ENCODE assay signal across 27 mouse cellular contexts in the genomic region with DNA sequence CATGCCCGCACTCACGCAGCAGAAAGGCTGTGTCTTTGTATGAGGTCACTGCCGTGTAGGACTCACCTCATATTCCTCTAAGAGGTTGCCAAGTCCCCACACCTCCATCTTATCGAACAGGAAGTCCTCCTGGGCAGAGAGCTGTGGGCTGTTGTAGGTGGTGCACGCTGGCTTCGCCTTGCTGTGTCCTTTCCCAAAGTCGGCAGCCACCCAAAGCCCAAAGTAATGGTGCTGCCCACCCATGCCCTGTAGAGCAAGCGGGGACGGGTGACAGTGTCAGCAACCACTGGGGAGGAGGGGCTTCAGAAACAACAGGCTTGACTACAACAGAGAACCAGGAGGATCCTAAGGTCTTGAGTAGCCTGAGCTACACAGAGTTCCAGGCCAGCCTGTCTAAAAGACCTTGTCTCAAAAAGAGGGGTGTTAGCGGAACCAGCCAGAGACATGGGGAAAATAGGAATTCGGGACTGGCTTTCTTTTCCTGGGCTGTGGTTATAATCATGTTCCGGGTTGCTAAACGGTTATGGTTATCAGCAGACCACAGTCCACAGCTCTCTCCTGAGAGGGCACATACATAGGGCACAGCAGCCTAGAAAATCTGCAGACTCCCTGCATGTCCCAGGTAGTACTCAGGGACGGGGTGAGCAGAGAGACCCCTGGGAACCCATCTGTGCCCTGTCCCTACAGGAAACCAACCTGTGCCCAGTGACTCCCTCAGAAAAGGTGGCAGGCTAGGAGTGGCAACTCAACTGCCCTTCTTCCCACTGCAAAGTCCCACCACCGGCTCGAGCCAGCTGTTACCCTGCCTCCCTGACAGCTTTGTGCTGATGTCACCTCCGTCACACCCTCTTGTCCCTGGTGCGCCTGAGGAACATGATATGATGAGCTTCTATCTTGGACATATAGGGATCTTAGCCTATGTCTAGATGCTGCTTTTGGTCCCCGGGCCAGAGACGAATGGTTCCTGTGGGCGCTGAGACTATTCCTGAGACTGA. TPM values are rescaled to one million over a fixed set of nuclear protein-coding genes. Genes with fewer than 3 reads are reported as not detected.
DNase-seq lines count a peak whose midpoint lies in the region; ATAC-seq and TF ChIP-seq lines count a peak whose summit lies in the region.
"Had no signal": no experiment of that assay in that cellular context is flagged by ENCODE, and none has a peak within 500 bp of the region (broad histone marks: within the 10 kb centered on the region; RNA-seq: fewer than 3 reads in every experiment).

No protein-coding gene starts in this region.

- peak; percentile 59 for ATAC-seq in common myeloid progenitor, adult 5-6 weeks (replicated peaks; ENCODE audit: low read depth, poor library complexity, severe bottlenecking)
- ATAC-seq in liver, embryonic 12.5 days, result peak; percentile 38; the same call in 1 of the 2 replicates
- ATAC-seq in liver, postnatal 0 days, result peak; percentile 64
- no peak for ATAC-seq in lung, postnatal 0 days
- ATAC-seq: forebrain, postnatal 0 days; hindbrain, embryonic 16.5 days had no signal

- H3K4me2 ChIP-seq in liver, embryonic 12.5 days, result peak overlapping the region; percentile 27
- H3K4me2 ChIP-seq in liver, postnatal 0 days (ENCODE audit: low read depth, low read length), result no peak overlapping the region
- no peak overlapping the region for H3K4me2 ChIP-seq in lung, postnatal 0 days (replicated peaks; ENCODE audit: low read depth, low read length)
- H3K4me2 ChIP-seq: embryonic facial prominence, embryonic 12.5 days; kidney, embryonic 15.5 days; midbrain, embryonic 12.5 days; neural tube, embryonic 13.5 days had no signal

- TF ChIP-seq CTCF in liver, postnatal 0 days (IDR thresholded peaks at IDR 0.05; ENCODE audit: low read depth), result no peak
- TF ChIP-seq CTCF in lung, postnatal 0 days (IDR thresholded peaks at IDR 0.05), result no peak

- H3K27ac ChIP-seq in liver, embryonic 12.5 days, result no peak overlapping the region
- H3K27ac ChIP-seq in liver, postnatal 0 days (ENCODE audit: low read depth), result no peak overlapping the region
- H3K27ac ChIP-seq in lung, postnatal 0 days (ENCODE audit: low read length), result no peak overlapping the region
- H3K27ac ChIP-seq: embryonic facial prominence, embryonic 12.5 days; kidney, embryonic 15.5 days; macrophage; midbrain, embryonic 12.5 days; neural tube, embryonic 13.5 days had no signal

- no peak for TF ChIP-seq EP300 in liver, postnatal 0 days (IDR thresholded peaks at IDR 0.05; ENCODE audit: low read depth)
- TF ChIP-seq EP300 in lung, postnatal 0 days (IDR thresholded peaks at IDR 0.05), result no peak

- WGBS in liver, embryonic 12.5 days (ENCODE audit: insufficient replicate concordance), result 51% methylated on average over 21 of the region's 21 CpGs
- 51% methylated on average over 21 of the region's 21 CpGs for WGBS in liver, postnatal 0 days (ENCODE audit: insufficient replicate concordance)
- WGBS in lung, postnatal 0 days, result 84% methylated on average over 21 of the region's 21 CpGs

- no peak overlapping the region for H3K4me3 ChIP-seq in liver, embryonic 12.5 days
- no peak overlapping the region for H3K4me3 ChIP-seq in liver, postnatal 0 days (ENCODE audit: low read depth, low read length)
- H3K4me3 ChIP-seq in lung, postnatal 0 days (ENCODE audit: low read depth, low read length), result no peak overlapping the region
- H3K4me3 ChIP-seq: embryonic facial prominence, embryonic 12.5 days; kidney, embryonic 15.5 days; midbrain, embryonic 12.5 days; myocyte; neural tube, embryonic 13.5 days had no signal

- no peak overlapping the region for H3K9ac ChIP-seq in liver, embryonic 12.5 days
- no peak overlapping the region for H3K9ac ChIP-seq in liver, postnatal 0 days (replicated peaks)
- H3K9ac ChIP-seq in lung, postnatal 0 days (replicated peaks; ENCODE audit: low read depth), result no peak overlapping the region
- H3K9ac ChIP-seq: embryonic facial prominence, embryonic 12.5 days; forebrain, postnatal 0 days; kidney, embryonic 15.5 days; midbrain, embryonic 12.5 days; neural tube, embryonic 13.5 days had no signal

- DNase-seq in liver, postnatal 0 days, result no peak
- DNase-seq in frontal cortex, postnatal 36 days (ENCODE audit: low spot score in 2 of 2), result no peak
- no peak for DNase-seq in lung, postnatal 0 days (ENCODE audit: low spot score)
- no peak for DNase-seq in adrenal gland, postnatal 10 days
- DNase-seq: adrenal gland, postnatal 14 days; B cell, adult 2 months; cerebellum, adult 11 months; cerebellum, adult 9-10 months; cerebellum, postnatal 36 days; embryo, embryonic 11 days; forebrain, postnatal 0 days; gastrocnemius, postnatal 14 days; kidney, adult 18-20 months; kidney, postnatal 36 days; left cerebral cortex, postnatal 4 days; right cerebral cortex, postnatal 4 days; thymus, adult 2 months; thymus, postnatal 4 days had no signal

- H3K4me1 ChIP-seq in liver, embryonic 12.5 days, result peaks cover 43% of the 10 kb centered on the region
- H3K4me1 ChIP-seq in liver, postnatal 0 days (ENCODE audit: insufficient read depth), result peaks cover 3% of the 10 kb centered on the region; the same call in 1 of the 2 replicates
- H3K4me1 ChIP-seq in lung, postnatal 0 days (ENCODE audit: insufficient read depth, low read depth, low read length), result no peaks in the 10 kb centered on the region
- H3K4me1 ChIP-seq: embryonic facial prominence, embryonic 12.5 days had no signal

- peaks cover 25% of the 10 kb centered on the region for H3K36me3 ChIP-seq in liver, embryonic 12.5 days
- H3K36me3 ChIP-seq in liver, postnatal 0 days (replicated peaks; ENCODE audit: insufficient read depth, low read length), result no peaks in the 10 kb centered on the region; the same call in 1 of the 2 replicates
- 0 out of 2 replicates have a peak, but pooled peaks cover 4% of the 10 kb centered on the region for H3K36me3 ChIP-seq in lung, postnatal 0 days (ENCODE audit: insufficient read depth, low read length)

- H3K27me3 ChIP-seq in liver, embryonic 12.5 days (replicated peaks), result no peaks in the 10 kb centered on the region
- H3K27me3 ChIP-seq in liver, postnatal 0 days (ENCODE audit: insufficient read depth, low read length), result no peaks in the 10 kb centered on the region
- H3K27me3 ChIP-seq in lung, postnatal 0 days (replicated peaks; ENCODE audit: insufficient read depth, low read length), result no peaks in the 10 kb centered on the region
- H3K27me3 ChIP-seq: embryonic facial prominence, embryonic 12.5 days; kidney, embryonic 15.5 days; midbrain, embryonic 12.5 days; neural tube, embryonic 13.5 days had no signal

- H3K9me3 ChIP-seq in liver, embryonic 12.5 days (replicated peaks), result no peaks in the 10 kb centered on the region
- H3K9me3 ChIP-seq in liver, postnatal 0 days (ENCODE audit: low read length), result no peaks in the 10 kb centered on the region
- H3K9me3 ChIP-seq in lung, postnatal 0 days (ENCODE audit: low read length), result no peaks in the 10 kb centered on the region
- H3K9me3 ChIP-seq: embryonic facial prominence, embryonic 12.5 days; kidney, embryonic 15.5 days; midbrain, embryonic 12.5 days; neural tube, embryonic 13.5 days had no signal

RNA-seq across cellular contexts. Expression of a gene that starts 15.7 kb away (rescaled TPM):
- total RNA-seq in common myeloid progenitor, adult 5-6 weeks (2017), result 3.6 and 12.1 TPM in 2 replicates
- 6.1 and 6.7 TPM in 2 replicates for polyA plus RNA-seq in liver, embryonic 12.5 days (2016; fragmentation: Nextera tagmentation; extraction: Ambion mirVana)
- polyA plus RNA-seq in liver, postnatal 0 days (2015; fragmentation: Nextera tagmentation; extraction: Ambion mirVana), result 4.3 and 4.6 TPM in 2 replicates
- polyA plus RNA-seq in lung, postnatal 0 days (2015; fragmentation: Nextera tagmentation; extraction: Ambion mirVana), result 7.9 and 9.7 TPM in 2 replicates
- 10 to 100 TPM in 1 of 2 experiments, 1 to 10 TPM in 1; 8.7 to 12.0 TPM for total RNA-seq in adrenal gland, postnatal 10 days (2021)
